Mouse (Mus musculus) kidney, adult 2 months (tissue): ENCODE results near the gene Tbc1d1.

Source experiments
- CTCF ChIP-seq: fragments of 200-500 bp; conservative IDR thresholded peaks from 2 replicates; pipeline ENCODE4 v1.5.1; 2011; ENCODE audit warnings: low read depth, mild to moderate bottlenecking, control low read depth, low read length, moderate library complexity, mixed read lengths; ENCODE audit not compliant: insufficient read depth, insufficient read length
- POLR2A ChIP-seq: fragments of 200-500 bp; IDR thresholded peaks from one replicate; pipeline ENCODE4 v1.6.1; 2011; ENCODE audit warnings: low read depth, low read length, control low read depth

GRCm38 (mm10) chr5:64237693-64238092, 81.6 kb downstream of the Tbc1d1 start:
- TF ChIP-seq POLR2A (no peak), CTCF (no peak)
